Mouse (Mus musculus): ENCODE data around the gene Ms4a4a.

The Ms4a4a gene

GRCm38 (mm10) chr19:11435058-11435834 lies 59.9 kb downstream of the Ms4a4a start:
- no peak for DNase-seq
